Mouse (Mus musculus): ENCODE measurements around the gene Coq10b.

Gene Coq10b

GRCm38 (mm10) chr1:55106919-55107585, 54.5 kb downstream of the Coq10b start:
- ATAC-seq (ENCODE audit: low TSS enrichment), result no peak

DNA sequence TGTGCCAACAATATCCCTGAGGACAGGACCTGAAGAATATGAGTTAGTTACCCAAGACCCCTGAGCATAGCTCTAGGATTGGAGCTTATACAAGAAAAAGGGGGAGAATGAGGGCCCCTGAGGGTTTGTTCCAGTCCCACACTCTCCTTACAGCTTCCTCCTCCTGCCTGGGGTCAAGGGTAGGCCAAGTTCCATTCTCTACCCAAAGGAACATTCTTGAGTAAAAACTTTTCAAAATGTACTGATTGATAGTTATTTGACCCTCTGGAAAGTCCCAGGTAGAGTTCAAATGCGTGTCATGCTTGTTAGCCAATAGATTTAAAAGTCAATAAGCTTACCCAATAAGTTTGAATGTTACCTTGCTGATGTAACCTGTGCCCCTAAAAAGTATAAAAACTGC, 55.1 kb downstream of the Coq10b start:
- no peak for ATAC-seq (ENCODE audit: low TSS enrichment)

DNA sequence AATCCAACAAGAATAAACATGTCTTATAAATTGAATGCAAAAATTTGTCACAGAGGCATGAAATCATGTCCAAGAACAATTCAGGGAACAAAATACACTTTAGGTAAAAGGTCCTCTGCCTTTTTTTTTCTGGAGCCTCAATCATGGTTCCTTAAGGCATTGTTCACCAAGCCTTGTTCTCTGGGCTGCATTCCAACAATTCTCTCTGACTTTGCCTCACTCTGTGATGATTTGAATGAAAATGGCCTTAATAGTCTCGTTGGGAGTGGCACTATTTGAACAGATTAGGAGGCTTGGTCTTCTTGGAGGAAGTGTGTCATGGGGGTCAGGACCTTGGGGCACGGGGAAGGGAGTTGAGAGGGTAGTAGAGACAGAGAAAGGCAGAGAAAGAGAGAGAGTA, 55.9 kb downstream of the Coq10b start:
- ATAC-seq (ENCODE audit: low TSS enrichment), result no peak

DNA sequence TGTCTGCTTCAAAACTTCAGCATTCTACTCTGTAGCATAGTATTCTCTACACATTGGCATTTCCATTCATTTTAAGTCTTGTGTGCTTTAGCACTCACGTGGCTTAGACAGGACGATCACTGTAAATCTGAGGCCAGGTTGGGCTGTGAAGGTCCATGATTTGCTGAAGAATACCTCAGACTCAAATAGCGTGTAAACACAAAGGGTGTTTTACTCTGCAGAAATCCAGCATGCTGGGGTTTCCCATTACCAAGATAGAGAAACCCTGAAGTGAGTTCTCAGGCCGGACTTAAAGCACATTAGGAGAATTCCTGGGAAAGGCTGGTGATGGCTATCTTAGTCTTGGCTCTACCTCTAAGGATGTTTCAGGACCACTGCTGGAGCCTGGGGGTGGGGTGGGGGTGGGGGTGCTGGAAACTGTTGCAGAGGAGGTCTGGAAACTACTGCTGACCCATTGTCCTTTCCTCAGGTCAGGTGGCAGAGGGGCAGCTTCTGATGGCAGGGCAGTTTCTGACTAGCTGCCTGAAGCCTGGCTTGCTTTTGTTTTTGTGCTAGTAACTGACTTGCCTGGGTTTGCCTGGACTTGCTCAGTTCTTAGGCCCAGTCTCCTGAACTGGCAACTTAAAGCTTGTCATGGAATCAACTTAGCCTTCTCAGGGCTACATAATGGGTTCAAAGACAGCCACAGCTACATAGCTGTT, 56.6 kb downstream of the Coq10b start:
- ATAC-seq (ENCODE audit: low TSS enrichment), result no peak
